Mouse (Mus musculus) CH12.LX (cell line): ENCODE results near the gene Timm23. TPM values are rescaled to one million over a fixed set of nuclear protein-coding genes. Genes with fewer than 3 reads are reported as not detected.

Source experiments
- DNase-seq: peaks from one replicate; pipeline ENCODE4 v3.0.0-alpha.2; 2013; ENCODE audit errors: extremely low read depth
- H3K27ac ChIP-seq: 2 replicates; pipeline ENCODE4 v1.5.1; 2012; ENCODE audit warnings: low read depth, mild to moderate bottlenecking, control low read depth, moderate library complexity; ENCODE audit not compliant: insufficient read depth
- H3K27me3 ChIP-seq: replicated peaks from 2 replicates; pipeline ENCODE3; 2012; ENCODE audit warnings: inconsistent platforms
- H3K36me3 ChIP-seq, 2 experiments: replicated peaks in 1 of 2; 2 replicates each; pipeline versions ENCODE3 to v1.6.1; 2012; ENCODE audit warnings: inconsistent platforms in 1 of 2, low read length in 1 of 2, mild to moderate bottlenecking in 1 of 2, mixed read lengths in 1 of 2, moderate library complexity in 1 of 2; ENCODE audit not compliant: control insufficient read depth in 1 of 2, insufficient read depth in 1 of 2
- H3K4me1 ChIP-seq, 2 experiments: 2 replicates each; pipeline ENCODE4 v1.6.1; 2012; ENCODE audit warnings: inconsistent platforms in 1 of 2, moderate library complexity in 1 of 2; ENCODE audit not compliant: insufficient read depth in 2 of 2, control insufficient read depth in 1 of 2
- H3K4me2 ChIP-seq: 2 replicates; pipeline ENCODE4 v1.6.1; 2012; ENCODE audit warnings: low read depth, mild to moderate bottlenecking, control low read depth; ENCODE audit not compliant: poor library complexity, insufficient read depth, severe bottlenecking
- H3K4me3 ChIP-seq, 3 experiments: fragments of 150-350 bp in 1 of 3; sonication (generic) in 1 of 3; replicated peaks in 1 of 3; 2 replicates each; pipeline versions ENCODE3 to v1.5.1; 2011 to 2012; ENCODE audit warnings: low read depth in 2 of 3, low read length in 2 of 3, mild to moderate bottlenecking in 2 of 3, moderate library complexity in 2 of 3, control low read depth in 1 of 3, improper control_type of control experiment in 1 of 3, inconsistent platforms in 1 of 3, mixed read lengths in 1 of 3; ENCODE audit not compliant: poor library complexity in 1 of 3
- H3K79me2 ChIP-seq: replicated peaks from 2 replicates; pipeline ENCODE4 v1.6.1; 2012; ENCODE audit warnings: mild to moderate bottlenecking, moderate library complexity; ENCODE audit not compliant: control insufficient read depth, poor library complexity, insufficient read depth, severe bottlenecking; ENCODE audit errors: extremely low read depth
- H3K9ac ChIP-seq: 2 replicates; pipeline ENCODE4 v1.6.1; 2012; ENCODE audit warnings: low read depth, mild to moderate bottlenecking, control low read depth, moderate library complexity; ENCODE audit not compliant: insufficient read depth
- H3K9me3 ChIP-seq: replicated peaks from 2 replicates; pipeline ENCODE3; 2012; ENCODE audit warnings: low read length, inconsistent platforms, mixed read lengths
- ELF1 ChIP-seq: IDR thresholded peaks from 2 replicates; pipeline ENCODE4 v1.6.1; 2014; ENCODE audit warnings: low read depth, mild to moderate bottlenecking, inconsistent platforms, low read length, improper control_type of control experiment
- HCFC1 ChIP-seq: IDR thresholded peaks from 2 replicates; pipeline ENCODE4 v1.6.1; 2012; ENCODE audit warnings: low read depth, mild to moderate bottlenecking, inconsistent platforms, low read length, improper control_type of control experiment
- IRF4 ChIP-seq: IDR thresholded peaks from 2 replicates; pipeline ENCODE4 v1.6.1; 2014; ENCODE audit warnings: low read depth, mild to moderate bottlenecking, inconsistent platforms, low read length, improper control_type of control experiment
- JUND ChIP-seq: conservative IDR thresholded peaks from 2 replicates; pipeline ENCODE4 v1.6.1; 2011; ENCODE audit warnings: low read depth, low read length, improper control_type of control experiment
- MAFK ChIP-seq: IDR thresholded peaks from 2 replicates; pipeline ENCODE4 v1.6.1; 2011; ENCODE audit warnings: low read length, improper control_type of control experiment; ENCODE audit not compliant: insufficient replicate concordance
- MEF2A ChIP-seq: IDR thresholded peaks from 2 replicates; pipeline ENCODE4 v1.6.1; 2014; ENCODE audit warnings: low read depth, mild to moderate bottlenecking, inconsistent platforms, low read length, improper control_type of control experiment, borderline replicate concordance
- MXI1 ChIP-seq: IDR thresholded peaks from 2 replicates; pipeline ENCODE4 v1.6.1; 2011; ENCODE audit warnings: mild to moderate bottlenecking, low read depth, low read length, improper control_type of control experiment
- MYC ChIP-seq: IDR thresholded peaks from 2 replicates; pipeline ENCODE4 v1.6.1; 2011; ENCODE audit warnings: low read depth, mild to moderate bottlenecking, improper control_type of control experiment, low read length
- POLR2AphosphoS2 ChIP-seq: IDR thresholded peaks from 2 replicates; pipeline ENCODE4 v1.6.1; 2011; ENCODE audit warnings: low read depth, low read length, improper control_type of control experiment
- SMC3 ChIP-seq: IDR thresholded peaks from 2 replicates; pipeline ENCODE4 v1.6.1; 2011; ENCODE audit warnings: low read depth, low read length, improper control_type of control experiment
- ZNF384 ChIP-seq: IDR thresholded peaks from 2 replicates; pipeline ENCODE4 v1.6.1; 2012; ENCODE audit warnings: low read depth, low read length, improper control_type of control experiment, inconsistent platforms
- dilution Hi-C: fragments of 300-500 bp; cut with MboI; formaldehyde crosslinking; loops from 2 replicates; pipeline ENCODE4 v1.14.3; 2020; ENCODE audit warnings: low sequenced_read_pairs; ENCODE audit not compliant: extremely low pct_unique_long_range_greater_than_20kb, extremely low pct_ligation_motif_present
- in situ Hi-C: fragments of 300-500 bp; cut with MboI; formaldehyde crosslinking; loops from 3 replicates; pipeline ENCODE4 v1.14.3; 2019; ENCODE audit warnings: low sequenced_read_pairs, low pct_ligation_motif_present, low pct_unique_long_range_greater_than_20kb, mixed read lengths
- polyA plus RNA-seq: library from polyadenylated mRNA; unstranded; fragments of >175 nt; gene quantifications from 2 replicates; pipeline ENCODE4 v1.2.1, GENCODE M21; 2012; ENCODE audit warnings: low read depth; ENCODE audit not compliant: insufficient read length
- total RNA-seq, 2 experiments: library from RNA; depleted of rRNA; stranded (reverse); fragments of 300-350 nt in 1 of 2; fragments of >200 nt in 1 of 2; gene quantifications; 2 replicates each; pipeline ENCODE4 v1.2.3; 2012 to 2014

The Timm23 gene
- total and polyA plus RNA-seq, 3 experiments = 285 to 558 (median 495) TPM

DNA sequence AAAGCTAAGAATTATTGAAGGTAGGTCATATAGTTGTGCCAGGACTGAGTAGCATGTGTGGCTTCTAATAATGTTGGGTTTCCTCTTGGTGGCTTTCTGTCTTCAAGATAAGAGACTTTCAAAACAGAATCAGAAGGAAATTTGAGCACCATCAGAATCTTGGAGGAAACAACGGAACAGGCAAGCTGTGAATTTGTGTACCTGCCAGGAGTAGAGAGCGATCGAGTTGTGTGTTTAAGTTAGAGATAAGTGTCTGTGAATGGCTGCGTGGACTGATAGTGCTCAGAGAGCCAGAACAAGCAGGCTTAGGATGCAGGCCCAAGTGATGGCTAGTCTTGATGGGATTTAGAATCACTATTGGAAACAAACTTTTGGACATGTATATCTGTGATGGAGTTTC is 69.9 kb downstream of the Timm23 start:
- dilution Hi-C loops = no loop called here
- Histone ChIP-seq H3K9me3 (no peaks in the 10 kb centered on the region), H3K36me3 (no peaks in the 10 kb centered on the region), H3K27me3 (peaks cover 3% of the 10 kb centered on the region), H3K9ac (no peak overlapping the region), H3K4me1 (peaks cover 0 to 4% of the 10 kb centered on the region in 2 experiments; a peak in 2 of 4 replicates), H3K79me2 (no peaks in the 10 kb centered on the region), H3K4me2 (no peak overlapping the region), H3K4me3 (no peak overlapping the region), H3K27ac (no peak overlapping the region)
- TF ChIP-seq ZNF384 (no peak), MXI1 (no peak), POLR2AphosphoS2 (no peak), SMC3 (no peak), MEF2A (no peak), MYC (no peak), JUND (no peak), HCFC1 (no peak), ELF1 (no peak), MAFK (no peak), IRF4 (no peak)
- in situ Hi-C loops = no loop called here
- no peak for DNase-seq

Other genes with a start within 250 kb of the Timm23 start
- gene Galnt15, start 172.9 kb downstream of the Timm23 start, total RNA-seq (2012; rRNA removed) = not detected in 2 replicates
- gene Galnt15, start 172.9 kb downstream of the Timm23 start, total RNA-seq (2014; rRNA removed) = not detected in 2 replicates
- gene Galnt15, start 172.9 kb downstream of the Timm23 start, polyA plus RNA-seq = not detected in 2 replicates
- 44.5 and 47.6 TPM in 2 replicates for gene Oxnad1, start 116.5 kb downstream of the Timm23 start, total RNA-seq (2012; rRNA removed)
- 109 and 111 TPM in 2 replicates for gene Oxnad1, start 116.5 kb downstream of the Timm23 start, total RNA-seq (2014; rRNA removed)
- gene Oxnad1, start 116.5 kb downstream of the Timm23 start, polyA plus RNA-seq = 64.5 and 77.7 TPM in 2 replicates
- gene Dph3, start 116.2 kb downstream of the Timm23 start, total RNA-seq (2012; rRNA removed) = 75.7 and 84.1 TPM in 2 replicates
- gene Dph3, start 116.2 kb downstream of the Timm23 start, total RNA-seq (2014; rRNA removed) = 125 and 137 TPM in 2 replicates
- 92.9 and 94.2 TPM in 2 replicates for gene Dph3, start 116.2 kb downstream of the Timm23 start, polyA plus RNA-seq
- not detected in 2 replicates for gene Msmb, start 59.9 kb downstream of the Timm23 start, total RNA-seq (2012; rRNA removed)
- not detected in 2 replicates for gene Msmb, start 59.9 kb downstream of the Timm23 start, total RNA-seq (2014; rRNA removed)
- not detected in 2 replicates for gene Msmb, start 59.9 kb downstream of the Timm23 start, polyA plus RNA-seq
- gene Ncoa4, start 42.0 kb downstream of the Timm23 start, total RNA-seq (2012; rRNA removed) = 41.6 and 47.6 TPM in 2 replicates
- gene Ncoa4, start 42.0 kb downstream of the Timm23 start, total RNA-seq (2014; rRNA removed) = 102 and 109 TPM in 2 replicates
- gene Ncoa4, start 42.0 kb downstream of the Timm23 start, polyA plus RNA-seq = 59.3 and 63.9 TPM in 2 replicates
- gene Parg, start 51 bp upstream of the Timm23 start, total RNA-seq (2012; rRNA removed) = 36.3 and 39.9 TPM in 2 replicates
- gene Parg, start 51 bp upstream of the Timm23 start, total RNA-seq (2014; rRNA removed) = 66.1 and 77.9 TPM in 2 replicates
- gene Parg, start 51 bp upstream of the Timm23 start, polyA plus RNA-seq = 25.7 and 40.6 TPM in 2 replicates
- gene Ogdhl, start 120.1 kb upstream of the Timm23 start, total RNA-seq (2012; rRNA removed) = 8.2 and 11.1 TPM in 2 replicates
- gene Ogdhl, start 120.1 kb upstream of the Timm23 start, total RNA-seq (2014; rRNA removed) = 1.4 and 1.6 TPM in 2 replicates
- gene Ogdhl, start 120.1 kb upstream of the Timm23 start, polyA plus RNA-seq = 6.0 and 6.5 TPM in 2 replicates
- not detected in 2 replicates for gene 1700024G13Rik, start 186.5 kb upstream of the Timm23 start, total RNA-seq (2012; rRNA removed)
- gene 1700024G13Rik, start 186.5 kb upstream of the Timm23 start, total RNA-seq (2014; rRNA removed) = not detected in 2 replicates
- gene 1700024G13Rik, start 186.5 kb upstream of the Timm23 start, polyA plus RNA-seq = not detected in 2 replicates